Mouse (Mus musculus): Measurements from ENCODE around the gene Plekhm2.

GRCm38 (mm10) chr4:141595605-141596268, 69.0 kb downstream of the Plekhm2 start:
- no peak for TF ChIP-seq POLR2A (IDR thresholded peaks at IDR 0.05; ENCODE audit: insufficient read depth, low read depth, low read length)
- no peak for TF ChIP-seq CTCF (IDR thresholded peaks at IDR 0.05; ENCODE audit: insufficient read depth, low read depth, low read length)

All from olfactory bulb, adult 2 months (tissue).